Mouse (Mus musculus) right cerebral cortex, adult 18-20 months (tissue): ENCODE data around the gene Napa.
A peak's percentile ranks its signal among the peaks of the same experiment; 100 is the strongest.

Experiments used
- DNase-seq: peaks from one replicate; pipeline ENCODE4 v3.0.0; 2022; ENCODE audit warnings: mixed read lengths

The Napa gene

DNA sequence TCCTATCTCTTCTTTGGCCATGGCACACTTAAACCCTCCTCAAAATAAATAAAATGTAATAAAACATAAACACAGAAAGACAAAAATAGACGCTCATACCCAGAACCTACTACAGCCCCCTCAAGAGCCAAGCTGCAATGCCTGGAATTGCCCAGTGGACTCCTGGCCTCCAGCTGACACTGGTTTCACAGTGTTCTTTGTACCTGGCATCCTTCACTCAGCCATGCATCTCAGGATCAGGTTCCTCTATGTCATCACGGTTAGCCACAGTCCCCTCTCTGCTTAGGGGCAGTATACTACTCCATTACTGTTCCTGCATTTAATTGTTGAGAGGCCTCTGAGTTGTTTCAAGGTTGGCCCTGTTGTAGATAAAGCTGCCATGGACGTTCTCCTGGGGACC is 34.7 kb downstream of the Napa start:
- no peak for DNase-seq

DNA sequence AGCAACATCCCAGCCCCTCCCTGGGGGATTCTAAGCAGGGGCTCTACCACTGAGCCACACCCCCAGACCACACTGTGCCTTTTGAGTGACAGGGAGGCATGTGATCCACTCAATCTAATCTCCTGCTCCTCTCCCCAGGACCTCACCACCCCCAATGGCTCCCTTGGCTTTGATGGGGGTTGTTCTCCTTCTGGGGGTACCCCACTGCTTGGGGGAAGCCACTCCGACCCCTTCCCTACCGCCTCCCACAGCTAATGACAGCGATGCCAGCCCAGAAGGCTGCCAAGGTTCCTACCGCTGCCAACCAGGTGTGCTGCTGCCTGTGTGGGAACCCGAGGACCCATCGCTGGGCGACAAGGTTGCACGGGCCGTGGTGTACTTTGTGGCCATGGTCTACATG is 35.4 kb downstream of the Napa start:
- no peak for DNase-seq

DNA sequence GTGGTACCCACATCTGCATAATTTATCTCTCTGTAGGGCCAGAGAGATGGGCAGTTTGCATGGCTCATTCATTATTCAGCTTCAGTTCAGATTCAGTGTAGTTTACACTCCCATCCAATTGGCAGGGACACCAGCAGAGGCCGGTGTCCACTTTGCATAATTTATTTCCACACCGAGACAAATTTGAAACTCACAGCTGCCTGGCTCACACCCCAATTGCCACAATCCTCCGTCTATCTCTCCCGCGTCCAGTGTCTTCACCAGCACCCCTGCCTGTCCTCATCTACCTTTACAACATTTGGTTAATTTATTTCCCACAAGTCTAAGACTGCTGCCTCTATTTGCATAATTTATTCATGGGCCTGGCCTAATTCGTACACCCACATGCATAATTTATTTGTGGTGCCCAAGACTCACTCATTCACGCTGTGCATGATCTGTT is 36.7 kb downstream of the Napa start:
- no peak for DNase-seq

DNA sequence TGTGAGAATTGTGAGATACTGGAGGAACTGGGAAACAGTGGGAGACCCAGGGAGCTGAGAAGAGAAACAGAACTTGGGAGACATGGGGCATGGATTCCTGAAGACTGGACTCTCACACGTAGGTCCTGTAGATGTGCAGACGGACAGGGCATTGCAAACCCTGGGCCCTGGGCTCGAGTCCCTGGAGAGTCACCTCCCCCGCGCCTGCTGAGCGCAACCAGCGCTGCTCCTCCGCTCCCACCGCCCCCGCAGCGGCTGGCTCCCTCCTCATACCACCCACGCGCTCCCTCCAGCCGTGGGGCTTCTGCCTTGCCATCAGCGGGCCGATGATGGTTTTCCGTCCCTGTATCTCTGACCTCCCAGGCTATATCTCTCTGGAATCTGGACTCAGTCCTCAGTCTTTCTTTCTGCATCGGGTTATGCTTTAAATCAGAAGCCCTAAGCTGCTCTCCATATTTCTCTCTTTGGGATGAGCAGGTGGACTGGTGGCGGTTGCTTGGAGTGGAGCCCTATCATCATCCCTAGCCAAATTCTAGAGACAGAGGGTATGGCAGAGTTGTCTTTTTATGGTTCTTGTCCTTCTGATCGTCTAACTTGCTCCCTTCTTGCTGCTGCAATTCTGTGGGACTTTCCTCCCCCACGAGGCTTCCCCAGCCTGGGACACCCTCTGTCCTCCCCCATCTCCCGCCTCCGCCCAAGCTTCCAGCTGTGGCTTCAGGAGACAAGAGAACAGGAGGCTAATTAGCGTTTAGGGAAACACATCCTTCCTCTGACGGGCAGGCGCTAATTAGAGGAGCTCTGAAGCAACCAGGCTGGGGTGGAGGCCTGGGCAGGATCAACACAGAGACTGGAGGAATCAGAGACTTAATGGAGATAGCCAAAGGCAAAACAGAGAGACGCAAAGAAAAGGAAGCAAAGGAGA is 48.5 kb downstream of the Napa start:
- peak; percentile 83 for DNase-seq

GRCm38 (mm10) chr7:16147643-16148042 is 49.4 kb downstream of the Napa start:
- no peak for DNase-seq

GRCm38 (mm10) chr7:16149241-16149640 is 51.0 kb downstream of the Napa start:
- DNase-seq = peak; percentile 94

DNA sequence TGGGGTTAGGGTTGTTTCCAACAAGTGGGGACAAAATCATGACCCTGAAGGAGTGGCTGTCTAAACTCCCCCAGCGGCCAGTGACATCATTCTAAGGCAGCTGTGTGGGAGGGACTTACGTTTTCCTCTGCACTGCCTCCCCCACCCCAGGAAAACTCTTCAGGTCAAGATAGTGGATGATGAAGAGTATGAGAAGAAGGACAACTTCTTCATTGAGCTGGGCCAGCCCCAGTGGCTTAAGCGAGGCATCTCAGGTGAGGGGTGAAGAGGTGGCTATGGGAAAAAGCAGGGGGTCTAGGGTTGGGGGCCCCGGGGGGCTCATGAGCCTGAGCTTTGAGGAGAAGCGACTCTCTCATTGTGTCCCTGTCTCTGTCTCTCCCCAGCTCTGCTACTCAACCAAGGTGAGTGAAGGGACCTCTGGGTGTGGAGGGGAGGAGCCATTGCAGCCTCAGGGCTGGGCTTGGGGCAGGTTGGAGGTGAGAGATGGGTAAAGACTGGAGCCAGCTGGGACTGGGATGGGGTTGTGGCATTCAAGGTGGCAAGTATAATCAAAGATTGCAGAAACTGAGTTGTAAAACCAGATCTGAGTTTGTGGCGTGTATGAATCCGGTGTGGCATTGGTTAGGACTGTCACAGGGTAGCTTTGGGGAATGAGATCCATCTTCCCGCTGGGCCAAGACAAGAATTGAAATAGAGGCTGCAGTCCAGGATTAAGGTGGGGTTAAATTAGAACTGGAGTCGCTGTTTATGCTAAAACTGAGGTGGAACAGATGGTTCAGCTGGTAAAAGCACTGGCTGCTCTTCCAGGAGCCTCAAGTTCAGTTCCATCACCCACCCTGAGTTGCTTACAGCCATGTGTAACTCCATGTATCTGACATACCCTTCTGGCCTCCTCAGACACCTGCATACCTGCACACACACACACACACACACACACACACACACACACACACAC is 52.2 kb downstream of the Napa start:
- DNase-seq = no peak

- peak; percentile 74 for DNase-seq
Observed at GRCm38 (mm10) chr7:16153522-16153921, 55.3 kb downstream of the Napa start.

- DNase-seq = peak; percentile 63
Observed at GRCm38 (mm10) chr7:16155132-16155872, 57.0 kb downstream of the Napa start.

DNA sequence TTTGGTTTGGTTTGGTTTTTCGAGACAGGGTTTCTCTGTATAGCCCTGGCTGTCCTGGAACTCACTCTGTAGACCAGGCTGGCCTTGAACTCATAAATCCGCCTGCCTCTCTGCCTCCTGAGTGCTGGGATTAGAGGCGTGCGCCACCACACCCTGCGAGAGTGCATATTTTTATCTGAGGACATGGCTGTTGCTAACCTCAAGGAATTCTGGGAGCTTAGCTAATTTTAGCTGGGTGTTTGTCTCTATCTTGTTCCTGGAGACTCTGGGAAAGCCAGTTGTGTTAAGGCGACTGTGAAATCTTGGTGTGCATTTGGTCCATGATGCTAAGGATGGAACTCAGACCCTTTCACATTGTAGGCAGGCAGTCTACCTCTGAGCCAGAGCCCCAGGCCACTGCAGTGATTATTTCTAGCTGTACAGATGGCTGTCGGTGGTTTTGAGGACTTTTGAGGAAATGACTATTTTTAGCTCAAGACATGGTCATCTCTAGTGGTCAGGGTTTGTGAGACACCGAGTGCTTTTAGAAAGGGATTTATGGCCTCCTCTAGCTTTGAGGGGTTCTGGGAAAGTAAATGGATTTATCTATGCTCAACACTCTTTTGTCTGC is 58.0 kb downstream of the Napa start:
- DNase-seq = peak; percentile 63

DNA sequence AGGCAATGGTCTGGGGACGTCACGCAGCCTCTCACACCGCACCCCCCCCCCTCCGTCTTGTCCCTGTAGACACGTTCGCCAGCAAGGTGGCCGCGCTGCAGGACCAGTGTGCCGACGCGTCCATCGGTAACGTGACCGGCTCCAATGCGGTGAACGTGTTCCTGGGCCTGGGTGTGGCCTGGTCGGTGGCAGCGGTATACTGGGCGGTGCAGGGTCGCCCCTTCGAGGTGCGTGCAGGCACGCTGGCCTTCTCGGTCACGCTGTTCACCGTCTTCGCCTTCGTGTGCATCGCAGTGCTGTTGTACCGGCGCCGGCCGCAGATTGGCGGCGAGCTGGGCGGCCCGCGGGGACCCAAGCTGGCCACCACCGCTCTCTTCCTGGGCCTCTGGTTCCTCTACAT is 60.5 kb downstream of the Napa start:
- DNase-seq = no peak

DNA sequence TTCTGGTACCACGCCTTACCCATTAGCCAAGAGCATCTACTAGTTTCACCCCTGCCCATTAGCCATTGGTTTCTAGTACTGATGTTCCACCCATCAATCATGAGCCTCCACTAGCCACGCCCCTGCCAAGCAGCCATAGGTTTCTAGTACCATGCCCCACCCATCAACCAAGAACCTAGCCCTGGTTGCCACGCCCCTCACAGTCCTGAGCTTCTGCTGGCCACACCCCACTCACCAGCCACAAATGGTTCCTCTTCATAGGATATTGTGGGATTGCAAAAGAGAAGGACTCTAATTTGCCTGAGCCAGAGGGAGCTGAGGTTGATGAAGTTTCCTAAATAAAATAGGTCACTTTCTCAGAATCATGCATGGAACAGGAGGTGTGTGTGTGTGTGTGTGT is 62.4 kb downstream of the Napa start:
- DNase-seq = no peak

- no peak for DNase-seq
Observed at GRCm38 (mm10) chr7:16161302-16161701, 63.0 kb downstream of the Napa start.

- no peak for DNase-seq
Observed at GRCm38 (mm10) chr7:16162036-16162435, 63.8 kb downstream of the Napa start.
